Mouse (Mus musculus) spleen, adult 2 months (tissue): Measurements from ENCODE around the gene Lbhd2.

Source experiments
- CTCF ChIP-seq: fragments of 200-500 bp; IDR thresholded peaks from 2 replicates; pipeline ENCODE4 v1.5.1; 2011; ENCODE audit warnings: mild to moderate bottlenecking, inconsistent platforms; ENCODE audit not compliant: insufficient read depth, insufficient read length, insufficient replicate concordance; ENCODE audit errors: extremely low read depth
- POLR2A ChIP-seq: fragments of 200-500 bp; IDR thresholded peaks from 2 replicates; pipeline ENCODE4 v1.6.1; 2011; ENCODE audit warnings: low read depth, low read length, inconsistent platforms

DNA sequence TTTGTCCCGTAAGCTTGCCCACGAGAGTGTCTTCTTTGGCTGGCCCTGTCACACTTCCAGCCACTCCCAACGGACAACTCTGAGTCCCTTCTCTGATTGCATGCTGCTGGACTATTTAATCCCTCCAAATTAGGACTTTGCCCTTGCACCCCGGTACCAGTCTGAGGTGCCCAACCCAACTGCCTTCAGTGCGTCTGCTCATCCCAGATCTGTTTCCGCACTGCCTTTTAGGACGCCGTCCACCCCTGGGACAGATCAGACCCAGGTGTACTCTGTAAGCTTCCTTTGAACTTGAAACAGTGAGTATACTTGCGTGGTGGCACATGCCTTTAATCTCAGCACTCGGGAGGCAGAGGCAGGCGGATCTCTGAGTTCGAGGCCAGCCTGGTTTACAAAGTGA, 27.8 kb upstream of the Lbhd2 start:
- TF ChIP-seq CTCF = no peak
- no peak for TF ChIP-seq POLR2A
